Mouse (Mus musculus) left cerebral cortex, adult 2 months (tissue): ENCODE data around the gene Grid1. TPM values are rescaled to one million over a fixed set of nuclear protein-coding genes. Genes with fewer than 3 reads are reported as not detected.

Experiments used
- DNase-seq, 2 experiments: peaks; one replicate each; pipeline ENCODE4 v3.0.0; 2021 to 2022; ENCODE audit warnings: low spot score in 2 of 2, mixed read lengths in 1 of 2; ENCODE audit errors: extremely low spot score in 1 of 2
- H3K27ac ChIP-seq: fragments of 200-600 bp; 2 replicates; pipeline ENCODE4 v1.8.1; 2022
- H3K4me3 ChIP-seq: fragments of 200-600 bp; 2 replicates; pipeline ENCODE4 v1.8.1; 2022
- CTCF ChIP-seq: fragments of 200-600 bp; IDR thresholded peaks from 2 replicates; pipeline ENCODE4 v1.8.1; 2022; ENCODE audit warnings: antibody characterized with exemption, mild to moderate bottlenecking, moderate library complexity
- intact Hi-C: fragments of 180-260 bp; cut with DNase I; formaldehyde crosslinking; loops from one replicate; pipeline ENCODE4 v1.15.1; 2025
- microRNA-seq, 2 experiments: library from miRNA; unstranded; fragments of <30 nt; microRNA quantifications; one replicate each; pipeline ENCODE4 v1.2.0; 2021
- total RNA-seq, 2 experiments: library from RNA; stranded (reverse); gene quantifications; 2 replicates each; pipeline ENCODE4 v1.2.3; 2021

The Grid1 gene
- total RNA-seq, 2 experiments from 2014 or later, result 47.7 to 48.6 TPM

DNA sequence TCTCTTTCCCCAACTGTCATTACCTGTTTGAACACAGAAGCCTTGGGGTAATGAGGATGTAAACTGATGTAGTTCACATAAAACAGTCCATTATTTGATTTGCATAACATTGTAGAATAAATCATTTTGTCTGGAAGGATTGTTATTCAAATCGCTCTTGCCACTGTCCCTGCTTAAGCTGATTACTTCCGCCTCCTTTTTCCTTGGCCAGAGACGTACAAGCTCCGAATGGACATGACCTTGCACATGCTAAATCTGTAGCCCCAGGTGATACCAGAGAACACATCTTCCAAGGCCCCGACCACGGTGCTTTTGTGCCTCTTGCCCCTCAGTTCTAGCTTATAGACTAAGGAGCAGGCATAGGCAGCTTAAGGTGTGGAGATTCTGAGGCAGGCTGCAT, 755.4 kb downstream of the Grid1 start:
- no peak overlapping the region for H3K4me3 ChIP-seq
- no peak for DNase-seq
- no peak overlapping the region for H3K27ac ChIP-seq
- TF ChIP-seq CTCF, result no peak
- intact Hi-C loops, result no loop called here

DNA sequence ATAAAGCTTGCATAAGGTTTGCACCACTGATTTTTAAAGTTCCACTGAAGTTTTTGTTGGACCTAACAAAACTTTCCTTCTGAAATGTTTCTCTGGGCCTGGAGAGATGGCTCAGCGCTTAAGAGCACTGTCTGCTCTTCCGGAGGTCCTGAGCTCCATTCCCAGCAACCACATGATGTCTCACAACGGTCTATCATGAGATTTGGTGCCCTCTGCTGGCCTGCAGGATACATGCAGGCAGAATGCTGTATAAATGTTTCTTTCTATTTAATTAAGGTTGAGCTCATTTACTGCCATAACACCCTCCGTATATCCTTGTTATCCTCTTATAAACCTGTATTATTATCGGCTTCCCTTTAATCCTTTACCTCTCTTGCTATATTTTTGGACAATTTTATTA, 805.8 kb downstream of the Grid1 start:
- peak; percentile 15; the same call in 1 of the 2 replicates for TF ChIP-seq CTCF
- intact Hi-C loops, result no loop called here
- Histone ChIP-seq H3K27ac (no peak overlapping the region), H3K4me3 (no peak overlapping the region)
- DNase-seq, result no peak

Small RNA genes within 50 kb of the gene (microRNA-seq; reads per million reads assigned to microRNA genes)
- gene Mir346, result 675 to 2,289 reads per million in 2 experiments

Other genes with a start within 250 kb of the Grid1 start
- 1 to 10 TPM; 2.5 to 2.6 TPM for gene Ldb3, start 231.4 kb upstream of the Grid1 start, total RNA-seq
- not detected for gene Opn4, start 220.0 kb upstream of the Grid1 start, total RNA-seq
- 10 to 100 TPM; 46.2 to 46.4 TPM for gene Wapl, start 146.2 kb upstream of the Grid1 start, total RNA-seq